17 mouse cellular contexts compared by ENCODE assay signal in the genomic region with DNA sequence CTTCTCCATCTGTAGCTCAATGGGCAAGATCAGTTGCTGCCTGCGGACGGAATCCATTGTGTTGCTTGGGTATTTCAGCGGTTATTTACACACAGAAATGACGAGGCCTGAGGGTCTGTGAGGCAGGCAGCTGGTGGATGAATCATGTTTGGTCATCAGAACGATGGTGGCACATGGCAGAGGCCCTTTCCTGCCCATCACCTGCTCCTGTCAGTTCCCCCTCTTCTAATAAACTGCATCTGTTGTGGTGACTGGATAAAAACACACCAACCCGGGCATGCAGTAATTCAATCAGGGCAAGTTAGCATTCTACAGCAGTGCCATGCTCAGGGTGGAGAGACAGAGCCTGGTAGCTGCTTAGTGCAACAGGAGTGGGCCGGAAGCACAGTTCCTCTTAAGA. TPM values are rescaled to one million over a fixed set of nuclear protein-coding genes. Genes with fewer than 3 reads are reported as not detected.
DNase-seq lines count a peak whose midpoint lies in the region; ATAC-seq and TF ChIP-seq lines count a peak whose summit lies in the region.
"Had no signal": no experiment of that assay in that cellular context is flagged by ENCODE, and none has a peak within 500 bp of the region (broad histone marks: within the 10 kb centered on the region; RNA-seq: fewer than 3 reads in every experiment).

No protein-coding gene starts in this region.

- no peak overlapping the region for H3K27ac ChIP-seq in midbrain, postnatal 0 days (ENCODE audit: low read depth, low read length)
- H3K27ac ChIP-seq in midbrain, embryonic 11.5 days (ENCODE audit: low read depth, low read length): no peak overlapping the region
- H3K27ac ChIP-seq: heart, embryonic 10.5 days; kidney, embryonic 15.5 days; limb, embryonic 12.5 days had no signal

- no peak for TF ChIP-seq CTCF in midbrain, postnatal 0 days (IDR thresholded peaks at IDR 0.05)

- WGBS in midbrain, postnatal 0 days: 64% methylated on average over 7 of the region's 7 CpGs
- 80% methylated on average over 7 of the region's 7 CpGs for WGBS in midbrain, embryonic 11.5 days

- H3K4me3 ChIP-seq in midbrain, postnatal 0 days (ENCODE audit: low read depth, low read length): no peak overlapping the region
- H3K4me3 ChIP-seq in midbrain, embryonic 11.5 days (ENCODE audit: low read depth, low read length): no peak overlapping the region
- H3K4me3 ChIP-seq in myocyte: no peak overlapping the region
- H3K4me3 ChIP-seq: heart, embryonic 10.5 days; kidney, embryonic 15.5 days; limb, embryonic 12.5 days had no signal

- peaks cover 60% of the 10 kb centered on the region for H3K79me2 ChIP-seq in myocyte (ENCODE audit: control insufficient read depth, insufficient read depth)

- no peaks in the 10 kb centered on the region for H3K9me3 ChIP-seq in midbrain, postnatal 0 days (ENCODE audit: low read length)
- H3K9me3 ChIP-seq in midbrain, embryonic 11.5 days (ENCODE audit: control insufficient read depth, low read length): no peaks in the 10 kb centered on the region
- H3K9me3 ChIP-seq: heart, embryonic 10.5 days; kidney, embryonic 15.5 days; limb, embryonic 12.5 days had no signal

- peak; percentile 65; the same call in 1 of the 2 replicates for ATAC-seq in midbrain, postnatal 0 days (ENCODE audit: low FRiP score)
- ATAC-seq in midbrain, embryonic 11.5 days (ENCODE audit: low FRiP score): no peak
- ATAC-seq: lung, postnatal 0 days had no signal

- DNase-seq in cerebellum, postnatal 10 days: peak; percentile 34 to 37
- DNase-seq in cerebellum, postnatal 4 days (ENCODE audit: low spot score in 2 of 2): no peak
- peak; percentile 51 for DNase-seq in midbrain, postnatal 0 days (ENCODE audit: low spot score)
- DNase-seq in midbrain, embryonic 11.5 days (ENCODE audit: low spot score, missing footprints): no peak
- peak; percentile 50 for DNase-seq in gastrocnemius, postnatal 10 days
- DNase-seq in urinary bladder, adult 18-20 months (ENCODE audit: low spot score in 2 of 2): no peak
- DNase-seq in adrenal gland, adult 18-20 months (ENCODE audit: low spot score in 2 of 2): no peak
- DNase-seq: cerebellum, postnatal 25 days; heart, postnatal 4 days; layer of hippocampus, adult 9-11 months; midbrain, embryonic 14.5 days; spleen, adult 18-20 months had no signal

- no peaks in the 10 kb centered on the region for H3K36me3 ChIP-seq in midbrain, postnatal 0 days (ENCODE audit: insufficient read depth, low read length)
- H3K36me3 ChIP-seq in midbrain, embryonic 11.5 days (ENCODE audit: control insufficient read depth, insufficient read depth, low read length): no peaks in the 10 kb centered on the region
- peaks cover 9% of the 10 kb centered on the region for H3K36me3 ChIP-seq in myocyte (ENCODE audit: control insufficient read depth, insufficient read depth)
- H3K36me3 ChIP-seq: kidney, embryonic 15.5 days; limb, embryonic 12.5 days had no signal

- no peak overlapping the region for H3K9ac ChIP-seq in midbrain, postnatal 0 days (replicated peaks; ENCODE audit: low read length, poor library complexity, severe bottlenecking)
- no peak overlapping the region for H3K9ac ChIP-seq in midbrain, embryonic 11.5 days (ENCODE audit: low read length)
- H3K9ac ChIP-seq: kidney, embryonic 15.5 days; limb, embryonic 12.5 days had no signal

- H3K27me3 ChIP-seq in midbrain, postnatal 0 days (ENCODE audit: insufficient read depth, low read length): no peaks in the 10 kb centered on the region
- H3K27me3 ChIP-seq in midbrain, embryonic 11.5 days (ENCODE audit: control insufficient read depth, insufficient read depth, low read length): no peaks in the 10 kb centered on the region
- no peaks in the 10 kb centered on the region for H3K27me3 ChIP-seq in myocyte (ENCODE audit: control insufficient read depth, insufficient read depth, insufficient read length)
- H3K27me3 ChIP-seq: kidney, embryonic 15.5 days; limb, embryonic 12.5 days had no signal

- H3K4me1 ChIP-seq in midbrain, postnatal 0 days (ENCODE audit: insufficient read depth, low read length): no peaks in the 10 kb centered on the region
- H3K4me1 ChIP-seq in midbrain, embryonic 11.5 days (ENCODE audit: control insufficient read depth, insufficient read depth, low read length): no peaks in the 10 kb centered on the region
- H3K4me1 ChIP-seq: heart, embryonic 10.5 days; kidney, embryonic 15.5 days had no signal

- H3ac ChIP-seq in myocyte (ENCODE audit: control insufficient read depth, insufficient read length): no peak overlapping the region

- peak; percentile 46 for TF ChIP-seq POLR2A in myocyte (IDR thresholded peaks at IDR 0.05; ENCODE audit: insufficient read length, low read depth)

- no peak overlapping the region for H3K4me2 ChIP-seq in midbrain, postnatal 0 days (ENCODE audit: low read depth, low read length, poor library complexity, severe bottlenecking)
- no peak overlapping the region for H3K4me2 ChIP-seq in midbrain, embryonic 11.5 days
- H3K4me2 ChIP-seq in myocyte (ENCODE audit: low read depth): peak overlapping the region; percentile 81
- H3K4me2 ChIP-seq: kidney, embryonic 15.5 days; limb, embryonic 12.5 days had no signal

TF ChIP-seq in myocyte, 11 proteins besides CTCF, POLR2A, EP300 and RAD21:
- TF ChIP-seq TCF12 (IDR thresholded peaks at IDR 0.05; ENCODE audit: insufficient read depth, poor library complexity, severe bottlenecking): peak; percentile 100
- no peak for TF ChIP-seq REST (IDR thresholded peaks at IDR 0.05; ENCODE audit: insufficient read depth, insufficient read length)
- peak; percentile 38 for TF ChIP-seq MAX (IDR thresholded peaks at IDR 0.05; ENCODE audit: low read depth)
- peak; percentile 89 to 99 (median 97) for TF ChIP-seq MYOG (IDR thresholded peaks at IDR 0.05; ENCODE audit: control insufficient read depth in 1 of 3, insufficient read depth in 1 of 3, insufficient read length in 2 of 3, low read depth in 2 of 3)
- no peak for TF ChIP-seq E2F4 (IDR thresholded peaks at IDR 0.05; ENCODE audit: insufficient read depth)
- peak; percentile 100 for TF ChIP-seq MYOD1 (IDR thresholded peaks at IDR 0.05; ENCODE audit: control insufficient read depth in 1 of 3, insufficient read length in 2 of 3, low read depth in 2 of 3)
- TF ChIP-seq USF1 (IDR thresholded peaks at IDR 0.05; ENCODE audit: low read depth): peak; percentile 53
- peak; percentile 58 for TF ChIP-seq POLR2AphosphoS2 (IDR thresholded peaks at IDR 0.05; ENCODE audit: insufficient read length, low read depth)
- peak; percentile 86 for TF ChIP-seq CEBPB (IDR thresholded peaks at IDR 0.05; ENCODE audit: insufficient read depth, poor library complexity, severe bottlenecking)
- TF ChIP-seq TCF3 (IDR thresholded peaks at IDR 0.05; ENCODE audit: insufficient read length, low read depth): peak; percentile 98
- no peak for TF ChIP-seq SRF (IDR thresholded peaks at IDR 0.05; ENCODE audit: control insufficient read depth, insufficient read length, low read depth)

RNA-seq across cellular contexts. Expression of a gene that starts 23.9 kb away (rescaled TPM):
- 2.7 TPM in 2 replicates for total RNA-seq in midbrain, postnatal 0 days (2014; rRNA removed)
- polyA plus RNA-seq in midbrain, postnatal 0 days (2015; fragmentation: Nextera tagmentation; extraction: Ambion mirVana): 1.0 and 1.3 TPM in 2 replicates
- polyA plus RNA-seq in midbrain, embryonic 11.5 days (2014; fragmentation: Nextera tagmentation; extraction: Ambion mirVana): 1.7 TPM in 2 replicates
- total RNA-seq in gastrocnemius, postnatal 10 days (2021): 10 to 100 TPM; 34.0 to 41.2 TPM
- 35.3 TPM for polyA plus RNA-seq in myocyte (2012; fragmentation: generic; extraction: Trizol)
- under 1 TPM in 1 of 2 experiments, not detected in 1; 0.26 TPM for total RNA-seq in adrenal gland, adult 18-20 months (2021)

Comparison
In these comparisons a context has a peak if more than half of its experiments do, and no peak if none do; other contexts are left out.
1. DNase-seq: peak in cerebellum, postnatal 10 days (2 of 2), midbrain, postnatal 0 days (single experiment) and gastrocnemius, postnatal 10 days (single experiment); none in cerebellum, postnatal 4 days (0 of 2), midbrain, embryonic 11.5 days (single experiment), urinary bladder, adult 18-20 months (0 of 2) and adrenal gland, adult 18-20 months (0 of 2).